Mouse (Mus musculus) gastrocnemius, adult 2 months (tissue): Measurements from ENCODE around the gene Tenm2. TPM values are rescaled to one million over a fixed set of nuclear protein-coding genes. Genes with fewer than 3 reads are reported as not detected.

Source experiments
- DNase-seq: peaks from one replicate; pipeline ENCODE4 v3.0.0; 2022
- H3K27ac ChIP-seq: fragments of 200-600 bp; 2 replicates; pipeline ENCODE4 v1.8.1; 2022; ENCODE audit warnings: mild to moderate bottlenecking
- H3K4me3 ChIP-seq: fragments of 200-600 bp; 2 replicates; pipeline ENCODE4 v1.8.1; 2022; ENCODE audit warnings: mild to moderate bottlenecking, moderate library complexity
- CTCF ChIP-seq: fragments of 200-600 bp; IDR thresholded peaks from 2 replicates; pipeline ENCODE4 v1.8.1; 2022; ENCODE audit warnings: antibody characterized with exemption, mild to moderate bottlenecking, moderate library complexity
- intact Hi-C: fragments of 180-260 bp; cut with DNase I; formaldehyde crosslinking; loops from one replicate; pipeline ENCODE4 v1.15.1; 2025
- total RNA-seq, 2 experiments: library from RNA; stranded (reverse); gene quantifications; 2 replicates each; pipeline ENCODE4 v1.2.3; 2021

Tenm2 gene
- total RNA-seq, 2 experiments from 2014 or later = 0.42 to 0.43 TPM

GRCm38 (mm10) chr11:36929817-36930216 is 305.9 kb downstream of the Tenm2 start:
- intact Hi-C loops = no loop called here
- no peak for TF ChIP-seq CTCF
- Histone ChIP-seq H3K4me3 (no peak overlapping the region), H3K27ac (no peak overlapping the region)
- no peak for DNase-seq

- intact Hi-C loops = no loop called here
- Histone ChIP-seq H3K4me3 (no peak overlapping the region), H3K27ac (no peak overlapping the region)
- no peak for DNase-seq
- TF ChIP-seq CTCF = no peak
Observed at GRCm38 (mm10) chr11:36926705-36927406, 308.9 kb downstream of the Tenm2 start.

- Histone ChIP-seq H3K4me3 (no peak overlapping the region), H3K27ac (no peak overlapping the region)
- no peak for TF ChIP-seq CTCF
- DNase-seq = no peak
- intact Hi-C loops = no loop called here
Observed at GRCm38 (mm10) chr11:36919301-36919700, 316.5 kb downstream of the Tenm2 start.

- intact Hi-C loops = no loop called here
- no peak overlapping the region for H3K27ac ChIP-seq
- H3K4me3 ChIP-seq = no peak overlapping the region
- peak; percentile 48 for TF ChIP-seq CTCF
- DNase-seq = no peak
Observed at GRCm38 (mm10) chr11:36911406-36911805, 324.4 kb downstream of the Tenm2 start.

GRCm38 (mm10) chr11:36909036-36909435 is 326.7 kb downstream of the Tenm2 start:
- DNase-seq = no peak
- Histone ChIP-seq H3K27ac (no peak overlapping the region), H3K4me3 (no peak overlapping the region)
- no peak for TF ChIP-seq CTCF
- intact Hi-C loops = no loop called here

- H3K27ac ChIP-seq = no peak overlapping the region
- no peak overlapping the region for H3K4me3 ChIP-seq
- DNase-seq = no peak
- no peak for TF ChIP-seq CTCF
- intact Hi-C loops = no loop called here
Observed at GRCm38 (mm10) chr11:36902302-36902701, 333.5 kb downstream of the Tenm2 start.

GRCm38 (mm10) chr11:36893061-36893460 is 342.7 kb downstream of the Tenm2 start:
- Histone ChIP-seq H3K4me3 (no peak overlapping the region), H3K27ac (no peak overlapping the region)
- intact Hi-C loops = no loop called here
- no peak for TF ChIP-seq CTCF
- no peak for DNase-seq

- Histone ChIP-seq H3K4me3 (no peak overlapping the region), H3K27ac (no peak overlapping the region)
- DNase-seq = no peak
- intact Hi-C loops = no loop called here
- TF ChIP-seq CTCF = no peak
Observed at GRCm38 (mm10) chr11:36891106-36891505, 344.7 kb downstream of the Tenm2 start.

GRCm38 (mm10) chr11:36887490-36887889 is 348.3 kb downstream of the Tenm2 start:
- no peak overlapping the region for H3K27ac ChIP-seq
- intact Hi-C loops = no loop called here
- no peak for DNase-seq
- TF ChIP-seq CTCF = no peak
- no peak overlapping the region for H3K4me3 ChIP-seq

GRCm38 (mm10) chr11:36886147-36886546 is 349.6 kb downstream of the Tenm2 start:
- DNase-seq = no peak
- Histone ChIP-seq H3K27ac (no peak overlapping the region), H3K4me3 (no peak overlapping the region)
- no peak for TF ChIP-seq CTCF
- intact Hi-C loops = no loop called here

GRCm38 (mm10) chr11:36872961-36873360 is 362.8 kb downstream of the Tenm2 start:
- H3K4me3 ChIP-seq = no peak overlapping the region
- no peak for DNase-seq
- TF ChIP-seq CTCF = no peak
- intact Hi-C loops = no loop called here
- H3K27ac ChIP-seq = no peak overlapping the region

GRCm38 (mm10) chr11:36870548-36870947 is 365.2 kb downstream of the Tenm2 start:
- no peak for TF ChIP-seq CTCF
- DNase-seq = no peak
- no peak overlapping the region for H3K4me3 ChIP-seq
- no peak overlapping the region for H3K27ac ChIP-seq
- intact Hi-C loops = no loop called here

GRCm38 (mm10) chr11:36851690-36852089 is 384.1 kb downstream of the Tenm2 start:
- TF ChIP-seq CTCF = no peak
- no peak for DNase-seq
- Histone ChIP-seq H3K4me3 (no peak overlapping the region), H3K27ac (no peak overlapping the region)
- intact Hi-C loops = no loop called here

GRCm38 (mm10) chr11:36847451-36847850 is 388.3 kb downstream of the Tenm2 start:
- H3K4me3 ChIP-seq = no peak overlapping the region
- no peak for TF ChIP-seq CTCF
- H3K27ac ChIP-seq = no peak overlapping the region
- no peak for DNase-seq
- intact Hi-C loops = no loop called here
